Mouse (Mus musculus) heart, postnatal 0 days (tissue): ENCODE measurements at regions not wholly inside any gene's neighbourhood (a gene's known extent, or its start where the extent isn't known, plus 50 kb on each side); places are given as distances from the start of the nearest gene placed in this dataset.

Experiments
- ATAC-seq: fragments of 200-750 bp; cut with Nextera tagmentation; 2 replicates; pipeline ENCODE4 v1.8.0; 2017; ENCODE audit warnings: low read depth, moderate number of reproducible peaks, moderate library complexity; ENCODE audit not compliant: insufficient read depth
- DNase-seq: peaks from one replicate; pipeline ENCODE4 v3.0.0-alpha.2; 2016; ENCODE audit warnings: low spot score
- H3K27ac ChIP-seq: fragments of 300-500 bp; sonication (generic); 2 replicates; pipeline ENCODE4 v1.5.1; 2014; ENCODE audit warnings: low read depth, mild to moderate bottlenecking
- H3K27me3 ChIP-seq: fragments of 300-500 bp; sonication (generic); 2 replicates; pipeline ENCODE4 v1.6.1; 2014; ENCODE audit warnings: low read length, mixed read lengths; ENCODE audit not compliant: control insufficient read depth, insufficient read depth
- H3K36me3 ChIP-seq: fragments of 300-500 bp; sonication (generic); replicated peaks from 2 replicates; pipeline ENCODE4 v1.6.1; 2014; ENCODE audit warnings: low read length, mixed read lengths; ENCODE audit not compliant: control insufficient read depth, insufficient read depth
- H3K4me1 ChIP-seq: fragments of 300-500 bp; sonication (generic); 2 replicates; pipeline ENCODE4 v1.6.1; 2014; ENCODE audit warnings: antibody characterized with exemption; ENCODE audit not compliant: control insufficient read depth, insufficient read depth
- H3K4me2 ChIP-seq: fragments of 300-500 bp; sonication (generic); 2 replicates; pipeline ENCODE4 v1.6.1; 2014; ENCODE audit warnings: low read depth, mild to moderate bottlenecking, low read length, moderate library complexity
- H3K4me3 ChIP-seq: fragments of 300-500 bp; sonication (generic); 2 replicates; pipeline ENCODE4 v1.5.1; 2014; ENCODE audit warnings: low read depth, low read length
- H3K9ac ChIP-seq: fragments of 300-500 bp; sonication (generic); replicated peaks from 2 replicates; pipeline ENCODE4 v1.6.1; 2014; ENCODE audit warnings: low read depth, low read length, mixed read lengths
- H3K9me3 ChIP-seq: fragments of 300-500 bp; sonication (generic); replicated peaks from 2 replicates; pipeline ENCODE4 v1.6.1; 2016; ENCODE audit warnings: low read length; ENCODE audit not compliant: control insufficient read depth
- CTCF ChIP-seq: IDR thresholded peaks from 2 replicates; pipeline ENCODE4 v1.5.1; 2016; ENCODE audit warnings: antibody characterized with exemption, control low read depth, low read depth
- EP300 ChIP-seq: IDR thresholded peaks from 2 replicates; pipeline ENCODE4 v1.6.1; 2016; ENCODE audit warnings: antibody characterized with exemption, low read depth
- WGBS: fragments of 180-500 bp; shearing (Covaris S2); extraction: QIAGEN DNeasy Blood & Tissue Kit; methylation state at CpG from one replicate; pipeline ENCODE4 v1.1.7; 2014; 5-methylcytosine and 5-hydroxymethylcytosine counted together

DNA sequence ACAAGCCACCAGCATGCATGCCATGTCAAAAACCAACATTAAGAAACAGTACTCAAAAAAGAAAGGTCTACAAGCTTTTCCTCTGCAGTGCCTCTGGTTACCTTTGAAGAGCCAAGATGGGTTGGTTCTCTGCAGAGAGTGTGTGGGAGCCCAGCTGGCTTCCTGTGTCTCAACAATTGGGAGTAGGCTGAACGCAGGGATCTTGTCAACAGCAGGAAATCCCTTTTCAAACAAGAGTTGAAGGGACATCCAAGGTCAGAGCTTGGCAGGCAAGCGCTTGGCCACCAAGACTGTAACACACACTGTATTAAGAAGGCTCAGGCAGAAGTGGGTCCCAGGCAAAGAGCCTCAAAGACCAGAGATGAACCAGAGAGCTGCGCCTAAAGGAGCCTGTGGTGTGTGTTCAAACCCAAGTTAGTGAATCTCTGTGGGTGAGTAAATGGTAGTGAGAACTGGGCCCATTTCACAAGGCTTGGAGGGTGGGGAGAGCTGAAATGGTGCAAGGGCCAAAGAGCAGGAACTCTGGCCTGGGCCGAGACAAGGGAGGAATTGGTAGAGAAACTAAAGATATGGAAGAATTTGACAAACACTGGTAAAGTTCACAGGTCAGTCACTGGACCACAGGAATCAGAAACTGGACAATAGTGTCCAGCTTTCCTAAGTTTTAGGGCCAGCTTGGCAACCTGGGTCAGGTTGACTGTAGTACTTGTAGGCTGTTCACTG is 357.0 kb downstream of the Gm49356 start:
- WGBS: 56% methylated on average over 4 of the region's 4 CpGs
- H3K9ac ChIP-seq: no peak overlapping the region
- no peaks in the 10 kb centered on the region for H3K9me3 ChIP-seq
- no peak overlapping the region for H3K4me2 ChIP-seq
- H3K27me3 ChIP-seq: no peaks in the 10 kb centered on the region
- DNase-seq (peak; percentile 36), ATAC-seq (peak; percentile 60; the same call in 1 of the 2 replicates)
- peaks cover 3% of the 10 kb centered on the region; the same call in 1 of the 2 replicates for H3K4me1 ChIP-seq
- TF ChIP-seq EP300: peak; percentile 39; the same call in 1 of the 2 replicates
- no peak for TF ChIP-seq CTCF
- no peak overlapping the region for H3K4me3 ChIP-seq
- H3K36me3 ChIP-seq: no peaks in the 10 kb centered on the region
- H3K27ac ChIP-seq: peak overlapping the region; percentile 76

DNA sequence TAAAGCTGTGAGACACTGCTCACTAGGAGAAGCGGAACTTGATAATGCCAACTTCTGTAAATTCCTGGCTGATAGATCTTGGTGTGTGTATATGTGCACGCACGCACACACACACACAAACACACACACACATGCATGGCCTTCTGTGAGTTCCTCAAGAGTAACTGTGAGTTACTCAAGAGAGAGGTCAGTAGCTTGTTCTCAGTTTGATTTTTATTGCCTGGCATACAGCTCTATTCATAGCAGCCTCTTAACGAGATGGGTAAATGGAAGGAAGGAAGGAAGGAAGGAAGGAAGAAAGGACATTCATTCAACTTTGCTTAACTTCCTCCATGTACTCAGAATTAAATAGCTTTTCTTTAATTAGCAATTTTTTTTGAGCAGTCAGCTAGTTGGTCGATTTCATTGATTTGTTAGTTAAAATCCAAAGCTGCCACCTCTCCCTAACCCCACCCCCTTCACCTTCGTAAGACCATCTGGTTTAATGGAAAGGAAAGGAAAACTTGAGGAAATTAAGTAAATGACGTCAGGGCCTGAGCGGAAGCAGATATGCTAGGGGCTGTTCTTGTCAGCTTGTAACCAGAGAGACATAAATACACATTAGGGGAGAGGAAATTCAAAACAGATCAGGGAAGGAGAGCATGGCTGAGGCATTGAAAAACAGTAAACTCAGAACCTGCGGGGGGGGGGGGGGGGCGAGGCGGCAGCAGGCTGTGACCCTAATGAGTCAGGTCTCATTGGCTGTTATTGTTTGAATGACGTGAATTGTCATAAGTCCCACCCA is 359.6 kb downstream of the Gm49356 start:
- 62% methylated on average over 12 of the region's 12 CpGs for WGBS

DNA sequence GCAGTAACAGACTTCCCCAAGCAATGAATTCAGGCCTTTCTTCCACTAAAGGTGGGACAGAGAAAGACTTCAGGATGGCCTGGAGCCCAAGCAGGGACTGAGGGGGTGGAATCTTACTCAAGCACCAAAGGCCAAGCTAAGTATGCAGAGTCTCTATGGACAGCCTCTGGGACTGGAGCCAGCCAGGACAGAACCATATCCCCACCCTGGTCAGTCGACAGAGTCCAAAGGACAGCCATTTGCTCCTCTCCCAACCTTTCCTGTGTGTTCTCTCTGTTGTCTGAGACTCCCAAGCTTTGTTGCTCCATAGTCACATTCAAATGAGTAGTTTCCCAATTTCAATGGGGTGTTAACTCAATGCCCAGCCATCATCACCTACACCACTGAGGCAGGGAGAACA is 372.3 kb downstream of the Gm49356 start:
- DNase-seq (no peak), ATAC-seq (no peak)
- Histone ChIP-seq H3K9me3 (no peaks in the 10 kb centered on the region), H3K4me3 (no peak overlapping the region), H3K4me1 (peaks cover 12% of the 10 kb centered on the region), H3K9ac (no peak overlapping the region), H3K36me3 (no peaks in the 10 kb centered on the region), H3K27ac (no peak overlapping the region), H3K27me3 (no peaks in the 10 kb centered on the region), H3K4me2 (no peak overlapping the region)
- 70% methylated on average over 1 of the region's 1 CpGs for WGBS
- no peak for TF ChIP-seq EP300
- no peak for TF ChIP-seq CTCF

More for the DNA sequence above, 359.6 kb downstream of the Gm49356 start:
- peak; percentile 53; the same call in 1 of the 2 replicates for TF ChIP-seq EP300
- no peak for TF ChIP-seq CTCF
- no peak overlapping the region; the same call in 1 of the 2 replicates for H3K27ac ChIP-seq
- H3K4me3 ChIP-seq: no peak overlapping the region
- H3K4me2 ChIP-seq: no peak overlapping the region
- peak; percentile 50 for DNase-seq
- H3K4me1 ChIP-seq: peaks cover 3% of the 10 kb centered on the region; the same call in 1 of the 2 replicates
- H3K27me3 ChIP-seq: no peaks in the 10 kb centered on the region
- peak; percentile 41; the same call in 1 of the 2 replicates for ATAC-seq
- no peaks in the 10 kb centered on the region for H3K9me3 ChIP-seq
- H3K36me3 ChIP-seq: no peaks in the 10 kb centered on the region
- no peak overlapping the region for H3K9ac ChIP-seq

DNA sequence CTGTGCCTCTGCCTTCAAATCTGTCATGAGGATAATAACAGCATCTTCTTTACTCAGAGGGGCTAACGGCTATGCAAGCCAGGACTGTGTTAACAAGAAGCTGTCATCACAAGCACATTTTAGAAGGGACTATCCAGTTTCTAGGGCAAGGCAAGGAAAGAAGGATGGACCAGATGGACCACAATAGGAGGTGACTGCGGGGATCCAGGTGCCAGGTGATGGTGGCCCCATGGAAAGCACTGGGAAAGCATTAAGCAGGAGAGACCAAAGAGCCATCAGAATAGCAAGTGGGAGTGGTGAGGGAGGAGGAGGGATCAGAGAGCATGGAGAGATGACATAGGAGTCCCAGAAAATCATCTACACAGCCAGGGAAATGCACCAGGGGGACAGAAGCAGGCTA is 373.3 kb downstream of the Gm49356 start:
- Histone ChIP-seq H3K36me3 (no peaks in the 10 kb centered on the region), H3K9ac (no peak overlapping the region), H3K27me3 (no peaks in the 10 kb centered on the region), H3K4me1 (peaks cover 12% of the 10 kb centered on the region), H3K4me3 (no peak overlapping the region), H3K9me3 (no peaks in the 10 kb centered on the region), H3K27ac (no peak overlapping the region), H3K4me2 (no peak overlapping the region)
- ATAC-seq (no peak), DNase-seq (no peak)
- TF ChIP-seq EP300: no peak
- no peak for TF ChIP-seq CTCF
- 65% methylated on average over 2 of the region's 2 CpGs for WGBS

DNA sequence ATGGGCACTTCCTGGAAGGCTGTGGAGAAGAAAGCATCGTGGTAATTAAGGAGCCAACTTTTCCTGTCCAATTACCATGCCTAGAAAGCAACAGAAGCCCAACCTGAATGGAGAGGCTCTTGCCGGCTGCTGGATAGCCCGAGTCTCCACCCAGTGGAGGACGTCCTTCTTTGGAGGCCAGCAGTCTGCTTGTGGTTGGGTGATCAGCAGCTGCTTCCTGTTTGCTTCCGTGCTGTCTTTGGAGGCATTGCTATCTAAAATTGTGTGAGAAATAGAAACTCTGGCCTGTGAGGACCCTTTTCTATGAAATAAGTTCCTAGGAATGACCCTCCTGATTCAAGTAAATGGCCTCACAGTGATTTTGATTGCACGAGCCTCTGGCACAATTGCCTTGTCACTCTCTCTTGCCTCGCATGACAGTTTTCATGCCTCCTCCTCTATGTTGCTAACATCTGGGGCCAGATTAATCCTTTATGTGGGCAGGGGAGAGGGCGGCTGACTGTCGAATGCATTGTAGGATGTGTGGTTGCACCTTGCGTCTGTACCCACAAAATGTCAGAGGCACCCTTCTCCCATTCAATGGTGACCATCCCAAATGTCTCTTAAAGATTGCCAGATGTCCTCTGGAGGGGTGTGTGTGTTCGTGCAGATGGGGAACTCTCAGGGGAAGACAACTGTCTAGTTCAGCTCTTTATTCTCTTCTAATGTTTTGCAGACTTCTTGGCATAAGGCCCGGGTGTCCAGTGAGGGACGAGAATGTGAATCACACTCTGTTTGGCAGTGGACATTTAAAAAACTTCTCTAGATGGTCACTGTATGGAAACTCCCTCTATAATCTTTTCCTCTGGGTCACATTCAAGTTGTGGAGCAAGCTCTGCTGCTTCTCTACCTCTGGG is 374.6 kb downstream of the Gm49356 start:
- H3K36me3 ChIP-seq: no peaks in the 10 kb centered on the region
- ATAC-seq: peak; percentile 75
- peak overlapping the region; percentile 66 for H3K27ac ChIP-seq
- H3K27me3 ChIP-seq: no peaks in the 10 kb centered on the region
- H3K4me2 ChIP-seq: peak overlapping the region; percentile 31; the same call in 1 of the 2 replicates
- WGBS: 32% methylated on average over 13 of the region's 13 CpGs
- DNase-seq: peak; percentile 78
- no peak overlapping the region for H3K9ac ChIP-seq
- TF ChIP-seq CTCF (peak; percentile 31), EP300 (no peak)
- H3K4me1 ChIP-seq: peaks cover 12% of the 10 kb centered on the region
- no peak overlapping the region for H3K4me3 ChIP-seq
- H3K9me3 ChIP-seq: no peaks in the 10 kb centered on the region
